Mouse (Mus musculus) hindbrain, embryonic 11.5 days (tissue): Measurements from ENCODE around the gene Gatad2a. TPM values are rescaled to one million over a fixed set of nuclear protein-coding genes. Genes with fewer than 3 reads are reported as not detected.

Experiments used
- ATAC-seq: fragments of 200-750 bp; cut with Nextera tagmentation; 2 replicates; pipeline ENCODE4 v1.8.0; 2017; ENCODE audit warnings: mild to moderate bottlenecking, moderate TSS enrichment, moderate library complexity; ENCODE audit not compliant: low FRiP score
- DNase-seq: peaks from one replicate; pipeline ENCODE4 v3.0.0-alpha.2; 2015; ENCODE audit warnings: low spot score
- H3K27ac ChIP-seq: fragments of 300-500 bp; sonication (generic); 2 replicates; pipeline ENCODE4 v1.5.1; 2014; ENCODE audit warnings: mild to moderate bottlenecking, low read depth, low read length
- H3K27me3 ChIP-seq: fragments of 300-500 bp; sonication (generic); 2 replicates; pipeline ENCODE4 v1.6.1; 2014; ENCODE audit warnings: mild to moderate bottlenecking, low read length, moderate library complexity, mixed read lengths; ENCODE audit not compliant: control insufficient read depth, insufficient read depth
- H3K36me3 ChIP-seq: fragments of 300-500 bp; sonication (generic); 2 replicates; pipeline ENCODE4 v1.6.1; 2014; ENCODE audit warnings: mild to moderate bottlenecking, low read length, moderate library complexity, mixed read lengths; ENCODE audit not compliant: control insufficient read depth, insufficient read depth
- H3K4me1 ChIP-seq: fragments of 300-500 bp; sonication (generic); replicated peaks from 2 replicates; pipeline ENCODE4 v1.6.1; 2014; ENCODE audit warnings: low read length, mixed read lengths; ENCODE audit not compliant: control insufficient read depth, insufficient read depth
- H3K4me2 ChIP-seq: fragments of 300-500 bp; sonication (generic); replicated peaks from 2 replicates; pipeline ENCODE4 v1.6.1; 2014; ENCODE audit warnings: mild to moderate bottlenecking, low read depth, low read length
- H3K4me3 ChIP-seq: fragments of 300-500 bp; sonication (generic); 2 replicates; pipeline ENCODE4 v1.5.1; 2014; ENCODE audit warnings: low read depth, low read length
- H3K9ac ChIP-seq: fragments of 300-500 bp; sonication (generic); 2 replicates; pipeline ENCODE4 v1.6.1; 2014; ENCODE audit warnings: low read depth, low read length
- H3K9me3 ChIP-seq: fragments of 300-500 bp; sonication (generic); 2 replicates; pipeline ENCODE4 v1.6.1; 2016; ENCODE audit warnings: low read length; ENCODE audit not compliant: control insufficient read depth
- WGBS: fragments of 180-500 bp; shearing (Covaris S2); extraction: QIAGEN DNeasy Blood & Tissue Kit; methylation state at CpG from one replicate; pipeline ENCODE4 v1.1.7; 2014; 5-methylcytosine and 5-hydroxymethylcytosine counted together
- polyA plus RNA-seq: library from polyadenylated mRNA; unstranded; fragments of >200 nt; fragmentation: Nextera tagmentation; extraction: Ambion mirVana; gene quantifications from 2 replicates; pipeline ENCODE4 v1.2.1, GENCODE M21; 2014

Gene Gatad2a
- polyA plus RNA-seq, 1 experiment from 2014 or later = 48.8 TPM

DNA sequence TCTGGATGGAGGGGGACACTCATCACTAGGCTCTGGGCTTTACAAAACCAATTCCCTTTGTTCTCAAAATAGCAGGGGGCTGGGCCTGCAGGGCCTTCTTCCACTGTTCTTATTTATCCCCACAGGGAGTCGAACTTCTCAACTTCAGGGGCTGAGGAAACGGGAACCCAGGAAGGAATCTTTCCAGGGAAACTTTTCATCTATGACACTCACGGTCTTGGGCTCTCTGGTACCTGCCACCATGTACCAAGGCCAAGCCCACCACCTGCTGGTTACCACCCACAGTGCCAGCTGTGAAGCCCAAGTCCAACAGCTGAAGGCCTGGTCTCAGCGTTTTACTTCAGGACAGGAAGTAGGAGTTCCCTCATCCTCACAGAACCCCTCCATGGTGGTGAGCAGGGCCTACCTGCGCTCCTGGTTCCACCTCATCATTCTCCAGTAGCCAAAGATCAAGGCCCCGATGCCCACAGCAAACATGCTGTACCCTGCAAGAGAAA lies 101.3 kb downstream of the Gatad2a start:
- 0 out of 2 replicates have a peak, but pooled peaks cover 4% of the 10 kb centered on the region for H3K36me3 ChIP-seq
- no peaks in the 10 kb centered on the region for H3K4me1 ChIP-seq
- no peak overlapping the region for H3K4me3 ChIP-seq
- no peak overlapping the region for H3K9ac ChIP-seq
- ATAC-seq = no peak
- no peak overlapping the region for H3K4me2 ChIP-seq
- H3K27ac ChIP-seq = no peak overlapping the region
- H3K27me3 ChIP-seq = peaks cover 7% of the 10 kb centered on the region
- no peaks in the 10 kb centered on the region for H3K9me3 ChIP-seq
- no peak for DNase-seq
- WGBS = 53% methylated on average over 6 of the region's 6 CpGs

DNA sequence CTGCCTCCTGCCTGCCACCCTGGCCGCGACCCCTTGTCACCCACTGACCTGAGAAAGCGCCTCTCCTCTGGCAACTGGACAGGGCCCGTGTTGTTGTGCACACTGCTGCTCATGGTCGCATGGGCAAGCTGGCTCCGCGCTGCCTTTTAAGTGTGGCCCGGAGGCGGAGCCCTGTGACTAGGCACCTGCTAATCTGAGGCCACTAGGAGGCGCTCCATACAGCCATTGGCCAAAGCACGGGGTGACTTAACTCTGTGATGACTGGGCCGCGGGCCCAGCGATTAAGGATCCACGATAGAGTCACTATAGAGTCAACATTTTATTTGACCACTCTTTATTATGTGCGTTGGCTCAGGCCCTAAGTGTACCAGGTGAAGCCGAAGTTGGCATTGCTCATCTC lies 102.3 kb downstream of the Gatad2a start:
- DNase-seq (peak; percentile 84), ATAC-seq (peak; percentile 11; the same call in 1 of the 2 replicates)
- Histone ChIP-seq H3K9me3 (no peaks in the 10 kb centered on the region), H3K27ac (no peak overlapping the region), H3K36me3 (0 out of 2 replicates have a peak, but pooled peaks cover 4% of the 10 kb centered on the region), H3K4me2 (no peak overlapping the region), H3K9ac (no peak overlapping the region), H3K27me3 (peaks cover 18% of the 10 kb centered on the region), H3K4me1 (peaks cover 5% of the 10 kb centered on the region), H3K4me3 (no peak overlapping the region)
- WGBS = 40% methylated on average over 17 of the region's 17 CpGs

DNA sequence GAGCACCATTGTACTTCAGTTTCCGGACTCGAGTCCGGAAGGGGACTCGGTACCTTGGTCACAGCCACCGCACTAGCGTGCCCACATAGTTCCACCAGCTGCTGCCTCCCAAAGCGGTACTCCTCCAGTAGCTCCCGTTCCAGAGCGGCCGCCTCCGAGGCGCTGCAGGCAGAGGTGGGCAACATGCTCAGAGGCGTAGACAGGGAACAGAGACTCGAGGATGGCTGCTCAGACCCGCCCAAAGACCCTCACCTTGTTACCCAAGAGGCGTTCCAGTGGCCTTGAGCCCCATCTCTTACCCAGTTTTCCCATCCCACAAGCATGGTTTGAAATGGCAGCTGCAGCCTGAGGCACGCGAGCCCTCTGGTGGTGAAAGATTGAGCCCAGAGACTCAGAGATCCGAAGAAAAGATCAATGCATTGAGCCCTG lies 105.4 kb downstream of the Gatad2a start:
- Histone ChIP-seq H3K9ac (no peak overlapping the region), H3K4me3 (no peak overlapping the region), H3K27me3 (peaks cover 48% of the 10 kb centered on the region), H3K36me3 (0 out of 2 replicates have a peak, but pooled peaks cover 4% of the 10 kb centered on the region), H3K4me2 (no peak overlapping the region), H3K27ac (no peak overlapping the region), H3K9me3 (no peaks in the 10 kb centered on the region), H3K4me1 (peaks cover 10% of the 10 kb centered on the region)
- ATAC-seq (peak; percentile 6; the same call in 1 of the 2 replicates), DNase-seq (peak; percentile 76)
- 34% methylated on average over 19 of the region's 19 CpGs for WGBS

GRCm38 (mm10) chr8:69888902-69889301 lies 107.3 kb downstream of the Gatad2a start:
- Histone ChIP-seq H3K9me3 (no peaks in the 10 kb centered on the region), H3K27me3 (peaks cover 67% of the 10 kb centered on the region), H3K27ac (no peak overlapping the region), H3K4me3 (peak overlapping the region; percentile 10; the same call in 1 of the 2 replicates), H3K36me3 (0 out of 2 replicates have a peak, but pooled peaks cover 3% of the 10 kb centered on the region), H3K9ac (no peak overlapping the region), H3K4me1 (peaks cover 11% of the 10 kb centered on the region), H3K4me2 (no peak overlapping the region; the same call in 1 of the 2 replicates)
- no peak for ATAC-seq
- 5% methylated on average over 32 of the region's 32 CpGs for whole genome bisulfite sequencing
- DNase-seq = peak; percentile 55

DNA sequence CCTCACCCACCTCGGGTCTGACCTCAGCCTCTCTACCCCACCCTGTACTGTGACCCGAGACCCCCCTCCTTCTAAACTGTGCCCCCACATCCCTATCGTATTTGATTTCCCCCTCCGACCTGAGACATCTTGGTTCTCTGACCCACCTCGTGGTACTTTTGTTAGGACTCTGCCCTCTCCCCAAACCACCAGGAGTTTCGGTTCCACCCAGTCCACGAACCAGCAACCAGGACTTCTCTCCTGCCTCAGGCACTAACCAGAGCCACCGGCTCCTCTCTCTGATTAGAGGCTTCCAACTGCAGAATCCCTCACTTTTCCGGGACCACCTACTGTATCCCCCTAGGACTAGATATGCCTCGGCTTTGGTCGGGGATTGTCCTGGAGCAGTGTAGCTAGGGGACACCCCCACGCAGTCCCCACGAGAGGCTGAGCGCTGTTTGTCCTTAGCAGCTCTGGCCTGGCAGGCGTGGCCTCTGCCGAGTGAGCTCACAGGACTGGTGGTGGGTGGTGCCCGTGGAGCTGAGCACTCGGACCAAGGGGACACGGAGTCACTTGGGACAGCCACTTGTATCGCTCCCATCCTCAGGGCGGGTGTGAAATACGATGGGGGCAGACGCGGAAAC lies 107.8 kb downstream of the Gatad2a start:
- no peak overlapping the region; the same call in 1 of the 2 replicates for H3K4me2 ChIP-seq
- H3K4me1 ChIP-seq = peaks cover 11% of the 10 kb centered on the region
- peaks cover 73% of the 10 kb centered on the region for H3K27me3 ChIP-seq
- H3K9ac ChIP-seq = no peak overlapping the region
- DNase-seq = peak; percentile 40
- H3K36me3 ChIP-seq = no peaks in the 10 kb centered on the region
- H3K27ac ChIP-seq = no peak overlapping the region
- ATAC-seq = no peak
- H3K4me3 ChIP-seq = peak overlapping the region; percentile 10; the same call in 1 of the 2 replicates
- 10% methylated on average over 24 of the region's 24 CpGs for WGBS
- H3K9me3 ChIP-seq = no peaks in the 10 kb centered on the region

GRCm38 (mm10) chr8:69887289-69888243 lies 108.6 kb downstream of the Gatad2a start, which contains the start of gene Cilp2:
Gene Cilp2, minus strand, starts transcription at chr8:69887687.
- DNase-seq (peak; percentile 58), ATAC-seq (no peak)
- WGBS = 2% methylated on average over 57 of the region's 60 CpGs
- Histone ChIP-seq H3K27ac (no peak within 1 kb of the TSS), H3K9me3 (no peaks in the 10 kb centered on the region), H3K9ac (no peak within 1 kb of the TSS), H3K36me3 (no peaks in the 10 kb centered on the region), H3K4me2 (peak within 1 kb of the TSS; percentile 12; the same call in 1 of the 2 replicates), H3K4me3 (peak within 1 kb of the TSS; percentile 10; the same call in 1 of the 2 replicates), H3K27me3 (peaks cover 80% of the 10 kb centered on the region), H3K4me1 (peaks cover 11% of the 10 kb centered on the region)

DNA sequence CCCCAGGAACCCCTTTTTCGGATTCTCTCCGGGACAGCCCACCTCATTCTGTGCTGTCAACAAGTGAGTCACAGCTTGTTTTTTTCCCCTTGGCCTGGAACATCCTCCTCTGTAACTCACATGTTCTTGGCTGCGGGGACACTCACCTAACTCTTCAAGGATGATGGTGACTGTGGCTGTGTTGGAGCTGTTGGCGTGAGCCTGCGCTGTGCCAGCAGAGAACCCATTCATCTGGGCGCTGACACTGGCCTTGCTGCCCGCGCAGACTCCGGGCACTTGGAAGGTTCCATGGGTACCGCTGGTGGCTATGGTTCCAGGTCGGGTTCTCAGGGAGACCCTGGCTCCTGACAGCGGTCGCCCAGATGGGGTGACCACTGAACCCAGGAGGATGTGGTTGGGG lies 112.0 kb downstream of the Gatad2a start:
- no peak overlapping the region for H3K27ac ChIP-seq
- no peaks in the 10 kb centered on the region for H3K36me3 ChIP-seq
- DNase-seq (no peak), ATAC-seq (no peak)
- no peaks in the 10 kb centered on the region for H3K9me3 ChIP-seq
- peaks cover 14% of the 10 kb centered on the region for H3K4me1 ChIP-seq
- no peak overlapping the region for H3K4me3 ChIP-seq
- H3K9ac ChIP-seq = no peak overlapping the region
- H3K4me2 ChIP-seq = no peak overlapping the region
- H3K27me3 ChIP-seq = peaks cover 100% of the 10 kb centered on the region
- WGBS = 52% methylated on average over 13 of the region's 13 CpGs

DNA sequence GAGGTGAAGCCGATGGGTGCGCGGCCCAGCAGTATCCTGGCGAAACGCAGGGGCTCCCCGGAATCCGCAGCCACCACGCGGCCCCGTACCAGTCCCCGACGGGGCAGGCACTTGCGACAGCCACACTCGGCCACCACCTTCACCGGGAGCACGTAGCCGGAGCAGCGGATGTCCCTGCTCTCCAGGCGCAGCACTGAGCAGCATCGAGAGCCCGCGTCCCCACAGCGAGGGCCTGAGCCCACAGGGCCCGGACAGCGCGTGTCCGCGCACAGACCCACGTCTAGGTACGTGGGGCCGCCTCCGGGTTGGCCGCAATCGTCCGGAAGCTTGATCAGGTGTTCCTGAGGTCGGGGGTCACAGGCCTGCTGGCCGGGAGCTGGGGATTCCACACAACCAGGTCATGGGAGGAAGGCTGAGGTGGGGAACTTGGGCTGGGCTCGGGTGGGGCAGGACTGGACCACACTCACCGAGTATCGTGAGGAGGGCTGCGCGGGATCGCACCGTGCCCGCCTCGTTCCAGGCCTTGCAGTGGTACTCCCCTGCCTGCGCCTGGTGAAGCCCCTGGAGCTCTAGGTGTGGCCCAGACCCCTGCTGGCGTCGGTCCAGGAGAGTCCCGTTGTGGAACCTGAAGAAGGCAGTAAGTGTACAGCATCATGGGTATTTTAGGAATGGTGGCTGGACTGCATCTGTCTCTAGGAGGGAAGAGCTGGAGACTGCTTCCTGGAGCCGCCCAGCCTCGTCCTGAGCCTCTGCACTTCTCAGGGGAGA lies 113.2 kb downstream of the Gatad2a start:
- no peak overlapping the region for H3K4me2 ChIP-seq
- no peak for ATAC-seq
- peaks cover 8% of the 10 kb centered on the region; the same call in 1 of the 2 replicates for H3K4me1 ChIP-seq
- H3K36me3 ChIP-seq = no peaks in the 10 kb centered on the region
- peaks cover 94% of the 10 kb centered on the region for H3K27me3 ChIP-seq
- DNase-seq = peak; percentile 17
- no peak overlapping the region for H3K27ac ChIP-seq
- H3K9ac ChIP-seq = no peak overlapping the region
- H3K4me3 ChIP-seq = peak overlapping the region; percentile 34
- 16% methylated on average over 52 of the region's 52 CpGs for WGBS
- H3K9me3 ChIP-seq = no peaks in the 10 kb centered on the region
